Mouse (Mus musculus) lung, embryonic 16.5 days (tissue): ENCODE data around the gene Kirrel3. TPM values are rescaled to one million over a fixed set of nuclear protein-coding genes. Genes with fewer than 3 reads are reported as not detected.

Experiments
- ATAC-seq: fragments of 200-750 bp; cut with Nextera tagmentation; 2 replicates; pipeline ENCODE4 v1.8.0; 2017; ENCODE audit warnings: low read depth, mild to moderate bottlenecking, moderate library complexity
- H3K27ac ChIP-seq: fragments of 300-500 bp; sonication (generic); 2 replicates; pipeline ENCODE4 v1.5.1; 2014; ENCODE audit warnings: mild to moderate bottlenecking, control low read depth, low read length
- H3K27me3 ChIP-seq: fragments of 300-500 bp; sonication (generic); 2 replicates; pipeline ENCODE4 v1.6.1; 2014; ENCODE audit warnings: low read depth, low read length, mixed read lengths; ENCODE audit not compliant: control insufficient read depth, insufficient read depth
- H3K36me3 ChIP-seq: fragments of 300-500 bp; sonication (generic); 2 replicates; pipeline ENCODE4 v1.6.1; 2014; ENCODE audit warnings: low read length; ENCODE audit not compliant: control insufficient read depth, insufficient read depth
- H3K4me1 ChIP-seq: fragments of 300-500 bp; sonication (generic); replicated peaks from 2 replicates; pipeline ENCODE4 v1.6.1; 2014; ENCODE audit warnings: low read length, mixed read lengths; ENCODE audit not compliant: control insufficient read depth, insufficient read depth
- H3K4me2 ChIP-seq: fragments of 300-500 bp; sonication (generic); 2 replicates; pipeline ENCODE4 v1.6.1; 2014; ENCODE audit warnings: low read depth, low read length, control low read depth
- H3K4me3 ChIP-seq: fragments of 300-500 bp; sonication (generic); 2 replicates; pipeline ENCODE4 v1.5.1; 2014; ENCODE audit warnings: mild to moderate bottlenecking, low read length, control low read depth
- H3K9ac ChIP-seq: fragments of 300-500 bp; sonication (generic); 2 replicates; pipeline ENCODE4 v1.6.1; 2014; ENCODE audit warnings: low read length, control low read depth
- H3K9me3 ChIP-seq: fragments of 300-500 bp; sonication (generic); 2 replicates; pipeline ENCODE4 v1.6.1; 2016; ENCODE audit warnings: low read length; ENCODE audit not compliant: control insufficient read depth
- WGBS: fragments of 180-500 bp; shearing (Covaris S2); extraction: QIAGEN DNeasy Blood & Tissue Kit; methylation state at CpG from one replicate; pipeline ENCODE4 v1.1.7; 2014; 5-methylcytosine and 5-hydroxymethylcytosine counted together
- polyA plus RNA-seq: library from polyadenylated mRNA; unstranded; fragments of >200 nt; fragmentation: Nextera tagmentation; extraction: Ambion mirVana; gene quantifications from 2 replicates; pipeline ENCODE4 v1.2.1, GENCODE M21; 2015

Kirrel3 gene
- polyA plus RNA-seq, 1 experiment from 2014 or later, result 1.2 TPM

GRCm38 (mm10) chr9:34945301-34945700, 459.6 kb downstream of the Kirrel3 start:
- Histone ChIP-seq H3K4me3 (no peak overlapping the region), H3K9me3 (no peaks in the 10 kb centered on the region), H3K27ac (no peak overlapping the region), H3K4me2 (no peak overlapping the region), H3K36me3 (no peaks in the 10 kb centered on the region), H3K27me3 (no peaks in the 10 kb centered on the region), H3K4me1 (0 out of 2 replicates have a peak, but pooled peaks cover 3% of the 10 kb centered on the region), H3K9ac (no peak overlapping the region)
- 53% methylated on average over 9 of the region's 9 CpGs for WGBS
- ATAC-seq, result no peak

GRCm38 (mm10) chr9:34947258-34947657, 461.6 kb downstream of the Kirrel3 start:
- WGBS, result 15% methylated on average over 6 of the region's 6 CpGs
- Histone ChIP-seq H3K9ac (no peak overlapping the region), H3K27me3 (no peaks in the 10 kb centered on the region), H3K27ac (no peak overlapping the region), H3K4me2 (no peak overlapping the region), H3K36me3 (no peaks in the 10 kb centered on the region), H3K4me3 (no peak overlapping the region), H3K9me3 (no peaks in the 10 kb centered on the region), H3K4me1 (0 out of 2 replicates have a peak, but pooled peaks cover 3% of the 10 kb centered on the region)
- no peak for ATAC-seq

- H3K27ac ChIP-seq, result no peak overlapping the region
- H3K9me3 ChIP-seq, result no peaks in the 10 kb centered on the region
- ATAC-seq, result no peak
- no peak overlapping the region for H3K4me2 ChIP-seq
- H3K9ac ChIP-seq, result no peak overlapping the region
- H3K36me3 ChIP-seq, result no peaks in the 10 kb centered on the region
- H3K4me3 ChIP-seq, result no peak overlapping the region
- no peaks in the 10 kb centered on the region for H3K27me3 ChIP-seq
- H3K4me1 ChIP-seq, result 0 out of 2 replicates have a peak, but pooled peaks cover 3% of the 10 kb centered on the region
Measured at GRCm38 (mm10) chr9:34947717-34948116, 462.0 kb downstream of the Kirrel3 start.

- Histone ChIP-seq H3K9me3 (no peaks in the 10 kb centered on the region), H3K27me3 (no peaks in the 10 kb centered on the region), H3K4me1 (no peaks in the 10 kb centered on the region), H3K9ac (no peak overlapping the region), H3K4me2 (peak overlapping the region; percentile 24; the same call in 1 of the 2 replicates), H3K27ac (no peak overlapping the region), H3K4me3 (no peak overlapping the region), H3K36me3 (no peaks in the 10 kb centered on the region)
- 0 out of 2 replicates have a peak, but pooled peaks have one; percentile 31 for ATAC-seq
- WGBS, result 38% methylated on average over 11 of the region's 11 CpGs
Measured at GRCm38 (mm10) chr9:34953420-34953819, 467.7 kb downstream of the Kirrel3 start.

GRCm38 (mm10) chr9:34954212-34954611, 468.5 kb downstream of the Kirrel3 start:
- Histone ChIP-seq H3K27ac (no peak overlapping the region), H3K9ac (no peak overlapping the region), H3K4me3 (no peak overlapping the region), H3K36me3 (no peaks in the 10 kb centered on the region), H3K4me2 (no peak overlapping the region), H3K9me3 (no peaks in the 10 kb centered on the region), H3K27me3 (no peaks in the 10 kb centered on the region), H3K4me1 (no peaks in the 10 kb centered on the region)
- ATAC-seq, result no peak
- 62% methylated on average over 5 of the region's 5 CpGs for WGBS

GRCm38 (mm10) chr9:34956512-34956911, 470.8 kb downstream of the Kirrel3 start:
- no peak for ATAC-seq
- no peak overlapping the region for H3K4me2 ChIP-seq
- H3K36me3 ChIP-seq, result no peaks in the 10 kb centered on the region
- 64% methylated on average over 3 of the region's 3 CpGs for WGBS
- no peaks in the 10 kb centered on the region for H3K4me1 ChIP-seq
- H3K27ac ChIP-seq, result no peak overlapping the region
- no peaks in the 10 kb centered on the region for H3K27me3 ChIP-seq
- no peak overlapping the region for H3K4me3 ChIP-seq
- no peaks in the 10 kb centered on the region for H3K9me3 ChIP-seq
- H3K9ac ChIP-seq, result no peak overlapping the region

DNA sequence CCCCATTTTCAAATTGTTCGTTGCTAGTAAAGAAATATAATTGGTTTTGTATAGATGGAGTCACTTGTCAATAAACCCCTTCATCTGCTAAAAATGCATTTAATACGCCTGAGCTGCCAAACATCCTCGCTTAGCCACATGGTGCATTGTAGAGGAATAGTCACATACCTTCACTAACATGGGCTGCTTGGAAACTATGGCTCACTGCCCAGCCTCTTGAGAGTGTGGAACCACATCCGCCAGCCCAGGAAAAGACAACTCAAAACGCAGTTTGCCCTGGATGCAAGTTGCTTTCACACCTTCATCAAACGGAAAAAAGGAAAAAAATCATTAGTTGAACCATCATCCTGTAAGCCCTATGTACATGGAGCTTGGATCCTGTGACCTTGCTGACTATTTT, 472.0 kb downstream of the Kirrel3 start:
- WGBS, result 60% methylated on average over 6 of the region's 6 CpGs
- no peak for ATAC-seq
- Histone ChIP-seq H3K4me2 (no peak overlapping the region), H3K9ac (no peak overlapping the region), H3K36me3 (no peaks in the 10 kb centered on the region), H3K27me3 (no peaks in the 10 kb centered on the region), H3K4me1 (no peaks in the 10 kb centered on the region), H3K4me3 (no peak overlapping the region), H3K9me3 (no peaks in the 10 kb centered on the region), H3K27ac (no peak overlapping the region)

- Histone ChIP-seq H3K9ac (no peak overlapping the region), H3K9me3 (no peaks in the 10 kb centered on the region), H3K36me3 (no peaks in the 10 kb centered on the region), H3K4me1 (no peaks in the 10 kb centered on the region), H3K4me3 (no peak overlapping the region), H3K27me3 (no peaks in the 10 kb centered on the region), H3K27ac (no peak overlapping the region), H3K4me2 (no peak overlapping the region)
- no peak for ATAC-seq
- WGBS, result 77% methylated on average over 5 of the region's 5 CpGs
Measured at GRCm38 (mm10) chr9:34958183-34958830, 472.6 kb downstream of the Kirrel3 start.

- Histone ChIP-seq H3K27ac (no peak overlapping the region), H3K36me3 (no peaks in the 10 kb centered on the region), H3K9me3 (no peaks in the 10 kb centered on the region), H3K27me3 (no peaks in the 10 kb centered on the region), H3K4me2 (no peak overlapping the region), H3K4me3 (no peak overlapping the region), H3K4me1 (no peaks in the 10 kb centered on the region), H3K9ac (no peak overlapping the region)
- WGBS, result 33% methylated on average over 12 of the region's 12 CpGs
- ATAC-seq, result no peak
Measured at GRCm38 (mm10) chr9:34960736-34961135, 475.0 kb downstream of the Kirrel3 start.
